Mouse (Mus musculus) lung, adult 2 months (tissue): ENCODE data around the gene Hck.

ENCODE experiments used
- CTCF ChIP-seq: fragments of 200-500 bp; IDR thresholded peaks from 2 replicates; pipeline ENCODE4 v1.5.1; 2011; ENCODE audit warnings: mild to moderate bottlenecking, low read length, control low read depth; ENCODE audit not compliant: insufficient read depth
- POLR2A ChIP-seq: fragments of 200-500 bp; IDR thresholded peaks from 2 replicates; pipeline ENCODE4 v1.6.1; 2011; ENCODE audit warnings: low read depth, mild to moderate bottlenecking, control low read depth, low read length, borderline replicate concordance; ENCODE audit errors: extremely low read depth

DNA sequence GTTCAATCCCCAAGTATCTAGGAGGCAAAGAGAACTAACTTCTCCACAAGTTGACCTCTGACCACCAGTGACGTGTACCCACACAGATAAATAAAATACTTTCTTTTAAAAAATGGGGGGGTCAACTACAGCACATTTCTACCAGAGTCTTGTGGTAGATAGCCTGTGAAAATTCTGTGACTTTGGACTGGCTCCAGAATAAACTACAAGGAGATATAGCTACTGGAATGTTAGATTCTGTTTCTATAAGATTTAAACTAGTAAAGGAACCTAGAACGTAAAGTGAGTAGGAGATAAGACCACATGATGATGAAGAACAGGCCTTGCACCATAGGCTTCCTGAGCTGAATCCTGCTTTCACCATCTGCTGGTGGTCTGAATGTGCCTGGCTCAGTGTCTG is 79.6 kb downstream of the Hck start:
- TF ChIP-seq POLR2A (no peak), CTCF (no peak)
